Mouse (Mus musculus) ES-E14 (cell line): ENCODE measurements around the gene Pimreg.

Experiments
- MAFK ChIP-seq: IDR thresholded peaks from 2 replicates; pipeline ENCODE4 v1.6.1; 2014; ENCODE audit warnings: mild to moderate bottlenecking, low read depth, low read length, inconsistent platforms; ENCODE audit not compliant: insufficient read depth
- ZC3H11A ChIP-seq: IDR thresholded peaks from 2 replicates; pipeline ENCODE4 v1.6.1; 2012; ENCODE audit warnings: low read depth, mild to moderate bottlenecking, inconsistent platforms, low read length, borderline replicate concordance
- ZNF384 ChIP-seq: IDR thresholded peaks from 2 replicates; pipeline ENCODE4 v1.6.1; 2012; ENCODE audit warnings: low read depth, low read length, inconsistent platforms

DNA sequence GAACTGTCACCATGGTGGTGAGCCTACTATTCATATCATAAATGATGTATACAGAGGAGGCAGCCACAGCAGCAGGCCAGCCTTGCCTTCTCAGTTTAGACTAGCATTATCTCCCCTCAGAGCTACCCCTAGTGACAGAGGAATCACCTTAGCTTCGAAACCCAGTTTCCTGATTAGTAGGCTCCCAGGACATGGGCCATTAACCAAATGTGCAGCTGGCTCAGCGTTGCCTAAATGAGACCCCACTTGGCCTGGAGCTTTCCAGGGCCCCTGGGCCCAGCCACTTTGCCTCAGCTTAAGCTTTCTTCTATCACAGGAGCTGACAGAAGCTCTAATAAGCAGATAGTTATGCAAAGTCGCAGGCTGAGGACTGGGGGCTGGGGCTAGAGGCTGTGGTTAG is 54.2 kb downstream of the Pimreg start:
- TF ChIP-seq MAFK, result no peak
- no peak for TF ChIP-seq ZNF384
- no peak for TF ChIP-seq ZC3H11A
